Mouse (Mus musculus): ENCODE results near the gene Lclat1.

GRCm38 (mm10) chr17:73275066-73275465 is 167.3 kb downstream of the Lclat1 start:
- no peak for TF ChIP-seq CTCF (IDR thresholded peaks at IDR 0.05)
- TF ChIP-seq POLR2A (IDR thresholded peaks at IDR 0.05; ENCODE audit: insufficient read depth, low read depth, low read length), result no peak

All from heart, adult 2 months (tissue).